Mouse (Mus musculus) inflammation-experienced regulatory T-cells, adult 6 months (primary cell): Measurements from ENCODE around the gene Ets2. TPM values are rescaled to one million over a fixed set of nuclear protein-coding genes. Genes with fewer than 3 reads are reported as not detected.

Source experiments
- ATAC-seq: one replicate; pipeline ENCODE4 v1.8.0; 2017
- polyA plus RNA-seq, 3 experiments: library from polyadenylated mRNA; unstranded; fragments of 100-300 nt; shearing (Covaris generic); gene quantifications; one replicate each; pipeline ENCODE4 v1.2.1; 2017

The Ets2 gene
- polyA plus RNA-seq, 3 experiments from 2014 or later = 2.4 to 4.0 (median 2.7) TPM

GRCm38 (mm10) chr16:95769996-95770334 is 68.1 kb downstream of the Ets2 start:
- ATAC-seq = no peak

- peak; percentile 26 for ATAC-seq
Measured at GRCm38 (mm10) chr16:95770402-95770801, 68.5 kb downstream of the Ets2 start.

Other genes with a start within 250 kb of the Ets2 start
- not detected for gene Erg, start 115.5 kb upstream of the Ets2 start, polyA plus RNA-seq